Mouse (Mus musculus) cerebellum, adult 2 months (tissue): Measurements from ENCODE around the gene Olfr1373.

Experiments
- CTCF ChIP-seq: fragments of 200-500 bp; IDR thresholded peaks from 2 replicates; pipeline ENCODE4 v1.5.1; 2011; ENCODE audit warnings: low read depth, mild to moderate bottlenecking, control low read depth, low read length, moderate library complexity, borderline replicate concordance; ENCODE audit not compliant: insufficient read depth
- POLR2A ChIP-seq: fragments of 200-500 bp; IDR thresholded peaks from 2 replicates; pipeline ENCODE4 v1.6.1; 2011; ENCODE audit warnings: low read length, control low read depth, borderline replicate concordance; ENCODE audit not compliant: insufficient read depth

DNA sequence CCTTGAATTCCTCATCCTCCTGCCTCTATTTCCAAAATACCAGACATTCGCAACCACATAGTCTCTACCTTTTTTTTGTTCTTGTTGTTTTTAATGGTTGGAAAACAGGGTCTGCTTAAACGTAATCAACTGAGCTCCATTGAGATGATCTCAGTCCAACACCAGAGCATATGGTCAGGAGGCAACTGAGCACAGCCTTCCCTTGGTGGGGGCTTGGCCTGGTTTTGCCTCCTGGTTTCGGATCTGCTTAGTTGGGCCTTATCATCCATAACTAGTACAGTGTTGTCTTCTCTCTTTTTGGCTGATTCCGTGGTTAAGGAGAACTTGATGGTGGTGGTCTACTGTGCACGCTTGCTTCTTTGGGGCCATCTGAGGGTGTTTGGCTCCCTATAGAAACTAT lies 36.5 kb downstream of the Olfr1373 start:
- no peak for TF ChIP-seq CTCF
- no peak for TF ChIP-seq POLR2A
